Mouse (Mus musculus) myocyte (in vitro differentiated cells): ENCODE measurements at regions not wholly inside any gene's neighbourhood (a gene's known extent, or its start where the extent isn't known, plus 50 kb on each side); places are given as distances from the start of the nearest gene placed in this dataset.
A peak's percentile ranks its signal among the peaks of the same experiment; 100 is the strongest.

ENCODE experiments used
- H3K27me3 ChIP-seq: one replicate; pipeline ENCODE4 v1.6.1; 2011; ENCODE audit not compliant: control insufficient read depth, insufficient read depth, insufficient read length
- H3K36me3 ChIP-seq: one replicate; pipeline ENCODE4 v1.6.1; 2011; ENCODE audit not compliant: control insufficient read depth, insufficient read depth
- H3K4me2 ChIP-seq: one replicate; pipeline ENCODE4 v1.6.1; 2011; ENCODE audit warnings: low read depth, control low read depth
- H3K4me3 ChIP-seq: one replicate; pipeline ENCODE4 v1.5.1; 2011; ENCODE audit warnings: mild to moderate bottlenecking, control low read depth, moderate library complexity
- H3K79me2 ChIP-seq: one replicate; pipeline ENCODE4 v1.6.1; 2011; ENCODE audit not compliant: control insufficient read depth, insufficient read depth
- H3ac ChIP-seq: one replicate; pipeline ENCODE4 v1.6.1; 2011; ENCODE audit not compliant: control insufficient read depth, insufficient read length
- CEBPB ChIP-seq: IDR thresholded peaks from 2 replicates; pipeline ENCODE4 v1.6.1; 2011; ENCODE audit warnings: mild to moderate bottlenecking, moderate library complexity; ENCODE audit not compliant: poor library complexity, insufficient read depth, severe bottlenecking
- E2F4 ChIP-seq: IDR thresholded peaks from one replicate; pipeline ENCODE4 v1.6.1; 2011; ENCODE audit warnings: mild to moderate bottlenecking, control low read depth, moderate library complexity; ENCODE audit not compliant: insufficient read depth
- MAX ChIP-seq: IDR thresholded peaks from one replicate; pipeline ENCODE4 v1.6.1; 2011; ENCODE audit warnings: low read depth, mild to moderate bottlenecking, control low read depth
- MYOD1 ChIP-seq, 3 experiments: IDR thresholded peaks; one replicate each; pipeline ENCODE4 v1.6.1; 2011; ENCODE audit warnings: control low read depth in 2 of 3, low read depth in 2 of 3, mild to moderate bottlenecking in 2 of 3, moderate library complexity in 1 of 3; ENCODE audit not compliant: insufficient read length in 2 of 3, control insufficient read depth in 1 of 3
- MYOG ChIP-seq, 3 experiments: IDR thresholded peaks; one replicate each; pipeline ENCODE4 v1.6.1; 2011; ENCODE audit warnings: control low read depth in 2 of 3, low read depth in 2 of 3, mild to moderate bottlenecking in 2 of 3; ENCODE audit not compliant: insufficient read length in 2 of 3, control insufficient read depth in 1 of 3, insufficient read depth in 1 of 3
- POLR2A ChIP-seq: IDR thresholded peaks from one replicate; pipeline ENCODE4 v1.6.1; 2011; ENCODE audit warnings: low read depth, mild to moderate bottlenecking, control low read depth, moderate library complexity; ENCODE audit not compliant: insufficient read length
- POLR2AphosphoS2 ChIP-seq: IDR thresholded peaks from one replicate; pipeline ENCODE4 v1.6.1; 2011; ENCODE audit warnings: low read depth, control low read depth; ENCODE audit not compliant: insufficient read length
- REST ChIP-seq: IDR thresholded peaks from one replicate; pipeline ENCODE4 v1.6.1; 2011; ENCODE audit warnings: mild to moderate bottlenecking, control low read depth, moderate library complexity; ENCODE audit not compliant: insufficient read depth, insufficient read length
- SRF ChIP-seq: IDR thresholded peaks from one replicate; pipeline ENCODE4 v1.6.1; 2011; ENCODE audit warnings: low read depth; ENCODE audit not compliant: control insufficient read depth, insufficient read length
- TCF12 ChIP-seq: IDR thresholded peaks from one replicate; pipeline ENCODE4 v1.6.1; 2011; ENCODE audit warnings: mild to moderate bottlenecking, control low read depth; ENCODE audit not compliant: poor library complexity, insufficient read depth, severe bottlenecking
- TCF3 ChIP-seq: IDR thresholded peaks from one replicate; pipeline ENCODE4 v1.6.1; 2011; ENCODE audit warnings: low read depth, control low read depth; ENCODE audit not compliant: insufficient read length
- USF1 ChIP-seq: IDR thresholded peaks from one replicate; pipeline ENCODE4 v1.6.1; 2011; ENCODE audit warnings: low read depth, mild to moderate bottlenecking, control low read depth, moderate library complexity

DNA sequence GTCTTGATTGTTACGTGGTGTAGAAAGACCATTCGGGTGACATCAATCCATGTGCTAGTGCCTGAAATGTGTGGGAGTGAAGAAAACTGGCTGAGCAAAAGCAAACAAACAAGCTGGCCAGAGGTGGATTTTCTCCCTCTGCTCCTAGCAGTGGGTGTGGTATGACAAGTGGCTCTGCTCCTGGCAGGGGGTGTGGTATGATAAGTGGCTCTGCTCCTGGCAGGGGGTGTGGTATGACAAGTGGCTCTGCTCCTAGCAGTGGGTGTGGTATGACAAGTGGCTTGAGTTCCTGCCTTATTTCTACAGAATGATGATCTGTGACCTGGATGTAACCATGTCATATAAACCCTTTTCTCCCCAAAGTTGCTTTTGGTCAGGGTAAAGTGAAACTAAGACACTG, 108.8 kb upstream of the Ldah start:
- H3K4me2 ChIP-seq: no peak overlapping the region
- no peaks in the 10 kb centered on the region for H3K27me3 ChIP-seq
- H3K4me3 ChIP-seq: no peak overlapping the region
- H3K79me2 ChIP-seq: no peaks in the 10 kb centered on the region
- TF ChIP-seq MYOD1 (IDR thresholded peaks at IDR 0.05; ENCODE audit: control insufficient read depth in 1 of 3, insufficient read length in 2 of 3, low read depth in 2 of 3) (peak in 1 of 3 experiments; percentile 3), REST (no peak), MYOG (IDR thresholded peaks at IDR 0.05; ENCODE audit: control insufficient read depth in 1 of 3, insufficient read depth in 1 of 3, insufficient read length in 2 of 3, low read depth in 2 of 3) (peak in 1 of 3 experiments; percentile 42), E2F4 (no peak), TCF12 (no peak), POLR2AphosphoS2 (no peak), SRF (no peak), POLR2A (no peak)
- H3K36me3 ChIP-seq: no peaks in the 10 kb centered on the region
- H3ac ChIP-seq: no peak overlapping the region

DNA sequence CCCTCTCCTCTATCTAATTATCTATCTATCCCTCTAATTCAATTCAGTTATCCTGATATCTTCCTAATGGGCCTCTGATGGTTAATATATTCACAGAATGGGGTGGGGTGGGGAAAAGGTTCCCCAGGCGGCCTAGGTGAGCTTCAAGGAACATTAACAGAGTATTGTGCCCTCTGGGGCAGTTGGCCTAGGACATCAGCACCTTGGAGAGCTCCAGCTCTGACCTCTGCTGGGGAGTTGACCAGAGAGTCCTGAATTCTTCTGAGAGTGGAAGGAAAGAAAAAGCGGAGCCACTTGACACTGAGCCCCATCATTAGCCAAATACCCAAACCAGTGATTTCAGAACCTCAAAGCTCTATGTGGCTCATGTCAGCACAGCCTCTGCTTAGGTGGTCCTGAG, 108.1 kb upstream of the Ldah start:
- TF ChIP-seq MYOD1 (IDR thresholded peaks at IDR 0.05; ENCODE audit: control insufficient read depth in 1 of 3, insufficient read length in 2 of 3, low read depth in 2 of 3): no peak
- peak; percentile 79 for TF ChIP-seq REST

DNA sequence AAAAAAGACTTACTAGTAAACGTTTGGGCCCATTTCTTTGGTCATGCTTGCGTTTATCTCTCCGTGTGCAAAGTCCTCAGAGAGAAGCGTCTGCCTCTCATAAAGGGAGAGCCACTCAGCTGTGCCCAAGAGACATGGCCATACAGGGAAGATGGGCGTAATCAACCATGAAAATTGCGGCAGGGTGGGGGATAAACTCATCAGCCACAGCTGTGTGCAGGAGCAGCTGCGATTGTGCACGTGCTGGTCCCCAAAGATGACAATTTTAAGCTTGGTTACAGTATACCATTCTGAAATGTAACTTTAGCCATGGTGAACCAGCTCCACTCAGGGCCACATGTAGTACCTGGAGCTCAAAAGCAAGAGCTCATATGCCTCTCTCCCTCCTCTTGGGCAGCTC, 106.1 kb upstream of the Ldah start:
- Histone ChIP-seq H3K27me3 (no peaks in the 10 kb centered on the region), H3K4me2 (no peak overlapping the region), H3ac (no peak overlapping the region), H3K36me3 (no peaks in the 10 kb centered on the region), H3K79me2 (no peaks in the 10 kb centered on the region), H3K4me3 (no peak overlapping the region)
- no peak for TF ChIP-seq MAX
- TF ChIP-seq CEBPB: no peak
- no peak for TF ChIP-seq USF1
- no peak for TF ChIP-seq REST
- no peak for TF ChIP-seq POLR2AphosphoS2
- TF ChIP-seq TCF12: peak; percentile 46
- peak; percentile 55 to 89 (median 59) for TF ChIP-seq MYOG (IDR thresholded peaks at IDR 0.05; ENCODE audit: control insufficient read depth in 1 of 3, insufficient read depth in 1 of 3, insufficient read length in 2 of 3, low read depth in 2 of 3)
- no peak for TF ChIP-seq E2F4
- no peak for TF ChIP-seq POLR2A
- peak in 1 of 3 experiments; percentile 73 for TF ChIP-seq MYOD1 (IDR thresholded peaks at IDR 0.05; ENCODE audit: control insufficient read depth in 1 of 3, insufficient read length in 2 of 3, low read depth in 2 of 3)
- peak; percentile 64 for TF ChIP-seq SRF
- peak; percentile 42 for TF ChIP-seq TCF3

More for the DNA sequence above, 108.1 kb upstream of the Ldah start:
- Histone ChIP-seq H3K4me2 (no peak overlapping the region), H3K79me2 (no peaks in the 10 kb centered on the region), H3K36me3 (no peaks in the 10 kb centered on the region), H3ac (no peak overlapping the region), H3K4me3 (no peak overlapping the region), H3K27me3 (no peaks in the 10 kb centered on the region)

DNA sequence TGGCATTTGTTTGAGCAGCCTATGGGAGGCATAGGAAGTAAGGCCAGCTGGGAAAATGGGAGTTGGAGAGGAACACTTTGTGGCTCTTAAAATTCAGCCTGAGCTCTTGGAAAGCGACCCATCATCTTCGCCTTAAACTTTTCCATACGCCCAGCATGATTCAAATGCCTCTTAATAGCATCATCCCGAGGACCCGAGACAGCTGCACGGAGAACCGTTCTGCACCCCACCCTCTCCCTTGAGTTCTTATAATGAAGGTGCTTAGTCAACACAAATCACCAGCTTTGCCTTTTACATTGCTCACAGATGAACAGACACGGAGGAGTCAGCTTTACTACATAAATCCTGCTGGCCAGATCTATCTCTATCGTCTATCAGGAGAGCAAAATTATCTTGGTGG, 104.6 kb upstream of the Ldah start:
- peak overlapping the region; percentile 13 for H3K4me2 ChIP-seq
- no peak overlapping the region for H3ac ChIP-seq
- no peaks in the 10 kb centered on the region for H3K79me2 ChIP-seq
- H3K36me3 ChIP-seq: no peaks in the 10 kb centered on the region
- no peak overlapping the region for H3K4me3 ChIP-seq
- H3K27me3 ChIP-seq: no peaks in the 10 kb centered on the region
- TF ChIP-seq MYOG (IDR thresholded peaks at IDR 0.05; ENCODE audit: control insufficient read depth in 1 of 3, insufficient read depth in 1 of 3, insufficient read length in 2 of 3, low read depth in 2 of 3): peak in 1 of 3 experiments; percentile 28
- TF ChIP-seq USF1: no peak
- TF ChIP-seq TCF12: no peak
- no peak for TF ChIP-seq E2F4
- TF ChIP-seq MYOD1 (IDR thresholded peaks at IDR 0.05; ENCODE audit: control insufficient read depth in 1 of 3, insufficient read length in 2 of 3, low read depth in 2 of 3): peak in 1 of 3 experiments; percentile 52

DNA sequence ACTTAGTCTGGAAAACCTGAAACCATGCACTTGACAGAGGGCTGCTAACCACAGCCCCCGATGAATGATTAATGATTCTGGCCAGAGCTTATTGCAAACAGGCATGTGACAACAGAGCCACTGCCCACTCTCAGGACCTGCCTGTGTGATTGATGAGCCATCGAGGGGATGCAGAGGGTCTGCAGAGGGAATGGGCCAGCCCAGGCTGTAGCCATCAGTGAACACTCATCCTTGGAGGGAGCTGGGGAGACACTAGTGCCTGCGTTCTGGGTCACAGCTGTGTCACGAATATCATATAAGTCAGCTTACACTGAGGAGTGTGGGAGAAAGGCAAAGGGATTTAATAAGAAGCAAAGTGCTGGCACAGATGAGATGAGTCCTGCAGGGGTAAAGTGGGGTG, 100.8 kb upstream of the Ldah start:
- TF ChIP-seq TCF3: no peak
- no peak for TF ChIP-seq CEBPB
- TF ChIP-seq TCF12: no peak
- TF ChIP-seq POLR2AphosphoS2: no peak
- TF ChIP-seq MAX: no peak
- TF ChIP-seq E2F4: no peak
- no peak for TF ChIP-seq REST
- no peak for TF ChIP-seq SRF
- TF ChIP-seq USF1: no peak
- no peak for TF ChIP-seq MYOD1 (IDR thresholded peaks at IDR 0.05; ENCODE audit: control insufficient read depth in 1 of 3, insufficient read length in 2 of 3, low read depth in 2 of 3)
- TF ChIP-seq MYOG (IDR thresholded peaks at IDR 0.05; ENCODE audit: control insufficient read depth in 1 of 3, insufficient read depth in 1 of 3, insufficient read length in 2 of 3, low read depth in 2 of 3): no peak
- no peak for TF ChIP-seq POLR2A
- Histone ChIP-seq H3ac (no peak overlapping the region), H3K36me3 (no peaks in the 10 kb centered on the region), H3K79me2 (no peaks in the 10 kb centered on the region), H3K27me3 (no peaks in the 10 kb centered on the region), H3K4me3 (no peak overlapping the region), H3K4me2 (no peak overlapping the region)
